Mouse (Mus musculus): ENCODE measurements around the gene Per1.

DNA sequence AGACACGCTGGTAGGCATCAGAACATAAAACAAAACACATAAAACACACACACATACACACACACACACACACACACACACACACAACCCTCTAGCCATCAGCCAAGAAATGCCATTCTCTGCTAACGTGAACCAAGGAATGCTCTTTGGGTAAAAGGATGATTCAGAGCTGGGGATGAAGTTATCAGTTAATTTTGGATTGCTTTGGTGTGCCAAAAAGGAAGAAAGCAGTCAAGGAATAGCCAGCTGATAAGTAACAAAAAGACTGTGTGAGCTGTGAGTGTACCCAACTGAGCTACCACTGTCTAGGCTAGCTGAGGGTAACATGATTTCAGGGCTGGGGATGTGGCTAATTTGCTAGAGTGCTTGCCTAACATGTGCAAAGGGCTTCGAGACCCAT, 19.0 kb downstream of the Per1 start:
- TF ChIP-seq CTCF (IDR thresholded peaks at IDR 0.05; ENCODE audit: control insufficient read depth, insufficient read depth, insufficient read length) (no peak), FOSL1 (IDR thresholded peaks at IDR 0.05; ENCODE audit: insufficient read depth, low read length, poor library complexity, severe bottlenecking) (no peak), MAX (IDR thresholded peaks at IDR 0.05) (no peak), USF1 (IDR thresholded peaks at IDR 0.05; ENCODE audit: low read depth) (no peak), CEBPB (IDR thresholded peaks at IDR 0.05; ENCODE audit: low read depth) (no peak), MYOG (IDR thresholded peaks at IDR 0.05; ENCODE audit: control insufficient read depth, extremely low read depth, insufficient read length) (no peak)

Data from C2C12 (cell line).